Mouse (Mus musculus) 3T3-L1 (cell line): Measurements from ENCODE around the gene Tbck.
A peak's percentile ranks its signal among the peaks of the same experiment; 100 is the strongest.

Experiments used
- DNase-seq: peaks from one replicate; pipeline ENCODE4 v3.0.0-alpha.2; 2015; ENCODE audit warnings: low read depth, low spot score

The Tbck gene

DNA sequence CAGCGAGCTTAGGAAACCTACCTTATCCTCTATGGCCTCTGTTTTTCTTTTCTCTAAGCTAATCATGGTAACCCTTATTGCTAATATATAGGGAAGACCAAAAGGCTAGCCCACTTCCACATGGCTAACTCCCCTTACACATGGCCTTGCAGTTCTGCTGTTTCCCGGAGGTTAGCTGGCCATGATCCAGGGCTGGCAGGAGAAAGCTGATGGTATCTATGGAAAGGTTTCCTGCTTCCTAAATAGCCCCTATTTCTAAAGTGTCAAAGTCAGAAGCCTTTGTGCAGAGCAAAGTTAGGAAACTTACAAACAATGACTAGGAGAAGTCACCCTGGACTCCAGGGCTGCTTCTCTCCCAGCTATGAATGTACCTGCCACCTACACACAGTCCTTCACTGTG, 184.9 kb downstream of the Tbck start:
- DNase-seq: no peak

DNA sequence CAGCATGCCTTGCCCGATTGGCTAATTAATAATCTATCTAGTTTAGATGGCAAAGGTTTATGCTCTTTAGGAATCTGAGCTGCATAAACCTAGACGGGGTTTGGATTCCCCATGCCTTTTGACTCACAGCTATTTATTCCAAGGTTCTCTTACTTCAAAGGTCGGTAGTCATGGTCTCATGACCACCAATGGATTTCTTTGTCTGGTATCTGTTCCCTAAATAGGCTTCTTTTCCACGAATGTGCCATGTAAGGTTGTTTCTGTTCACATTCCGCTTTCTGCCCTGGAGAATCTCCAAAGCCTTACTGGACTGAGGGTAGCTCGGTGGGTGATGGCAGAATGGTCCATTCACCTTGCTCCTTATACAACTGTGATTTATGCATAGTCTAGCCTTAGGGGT, 186.1 kb downstream of the Tbck start:
- no peak for DNase-seq

DNA sequence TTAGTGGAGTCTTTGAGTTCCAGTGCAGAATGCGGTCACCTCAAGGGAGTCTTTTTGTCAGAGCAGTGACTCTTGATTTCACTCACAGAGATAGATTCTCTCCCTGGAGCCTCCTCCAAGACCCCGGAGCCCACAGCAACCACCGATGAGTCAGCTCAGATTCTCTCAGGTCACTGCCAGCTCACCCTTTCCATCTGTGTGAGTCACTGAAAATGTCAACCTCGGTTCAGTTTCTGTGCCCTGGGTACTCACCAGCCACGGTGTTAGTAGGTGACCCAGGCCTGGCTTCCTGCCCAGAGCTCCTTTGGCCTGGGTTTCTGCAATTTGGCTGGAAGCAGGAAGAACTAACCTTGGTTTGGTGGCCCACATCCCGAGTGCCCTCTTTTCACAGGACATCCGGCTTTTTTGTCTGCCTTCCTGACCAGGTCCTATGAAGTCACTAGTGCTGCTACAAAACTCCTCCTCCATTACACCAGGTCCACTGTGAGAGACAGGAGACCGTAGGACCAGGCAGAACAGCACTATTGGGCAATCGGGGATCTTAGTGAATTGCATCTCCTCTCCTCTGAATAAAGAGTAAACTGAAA, 187.5 kb downstream of the Tbck start:
- DNase-seq: peak; percentile 97

DNA sequence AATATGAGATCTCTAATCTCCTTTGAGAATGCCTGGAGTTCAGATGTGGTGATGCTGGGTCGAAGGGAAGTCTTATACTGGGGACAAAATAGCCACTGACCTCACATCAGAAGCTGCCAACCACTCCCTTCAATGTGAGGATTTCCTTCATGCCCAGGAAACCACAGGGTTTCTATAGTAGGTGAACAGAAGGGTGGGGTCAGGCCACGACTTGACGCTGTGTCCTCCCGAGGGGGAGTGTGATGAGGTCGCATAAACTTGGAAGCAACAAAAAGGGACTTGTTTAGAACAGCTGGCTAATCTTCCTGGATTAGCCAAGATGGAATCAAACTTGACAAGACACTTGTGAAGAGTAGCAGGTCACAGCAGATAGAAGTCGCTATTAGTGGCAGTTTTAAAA, 189.3 kb downstream of the Tbck start:
- DNase-seq: peak; percentile 50

DNA sequence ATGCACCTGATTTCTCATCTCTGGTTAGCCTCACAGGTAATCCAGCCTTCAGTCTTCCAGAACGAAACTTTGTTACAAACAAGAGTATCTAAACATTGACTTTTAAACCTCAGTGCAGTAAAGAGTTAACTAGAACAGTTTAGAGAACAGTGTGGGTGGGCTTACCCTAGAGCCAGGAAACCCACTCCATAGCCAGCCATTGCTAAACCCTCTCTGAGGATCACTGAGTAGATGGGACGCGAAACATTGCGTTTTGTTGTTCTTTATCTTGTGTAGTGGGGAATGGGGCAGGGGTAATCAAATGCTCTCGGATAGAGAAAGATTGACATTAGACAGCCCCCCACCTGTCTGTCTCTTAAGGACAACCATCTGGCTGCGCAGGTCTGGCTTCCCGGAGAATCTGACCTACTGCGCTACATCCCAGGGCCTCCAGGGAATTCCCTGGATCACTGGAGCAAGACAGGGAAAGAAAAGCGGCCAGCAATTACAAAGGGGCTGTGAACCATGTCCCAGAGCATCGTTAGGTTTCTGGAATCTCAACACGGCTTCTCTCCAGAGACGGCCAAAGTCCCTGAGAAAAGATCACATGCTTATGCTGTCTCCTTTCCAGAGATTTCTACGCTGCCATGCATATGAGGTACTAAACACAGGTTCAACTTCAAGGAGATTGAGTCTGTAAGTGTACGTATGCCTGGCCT, 192.2 kb downstream of the Tbck start:
- no peak for DNase-seq

DNA sequence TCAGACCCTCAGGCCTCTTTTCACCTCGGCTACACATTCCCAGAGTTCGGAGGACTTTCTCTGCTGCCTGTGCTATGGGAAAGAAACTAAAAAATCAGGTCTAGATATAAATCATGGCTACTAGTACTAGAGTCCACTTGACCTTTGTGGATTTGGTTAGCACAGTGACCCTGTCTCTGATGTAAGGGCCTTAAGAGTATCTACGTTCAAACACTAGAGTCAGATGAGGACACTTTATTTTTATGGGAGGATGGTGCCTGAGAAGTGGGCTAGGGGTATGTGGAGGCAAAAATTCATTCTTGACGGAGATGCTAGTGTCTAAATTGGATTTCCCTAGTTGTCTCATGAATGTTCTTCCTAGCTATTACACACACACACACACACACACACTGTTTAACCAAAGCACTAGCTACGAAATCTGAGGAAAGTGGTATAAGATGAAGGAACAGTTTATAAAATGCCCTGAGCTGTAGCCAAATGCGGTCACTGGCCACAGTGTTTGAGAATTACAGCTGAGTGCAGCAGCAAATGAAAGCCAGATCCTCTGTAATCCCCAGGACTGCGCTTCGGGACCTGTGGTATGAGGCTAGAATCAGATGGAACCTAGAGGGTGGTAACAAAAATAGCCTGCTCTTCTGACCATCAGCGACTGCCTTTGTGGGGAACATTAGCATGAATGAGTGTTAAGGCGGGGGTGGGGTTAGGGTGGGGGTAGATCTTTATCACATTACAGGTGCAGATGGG, 193.2 kb downstream of the Tbck start:
- no peak for DNase-seq

DNA sequence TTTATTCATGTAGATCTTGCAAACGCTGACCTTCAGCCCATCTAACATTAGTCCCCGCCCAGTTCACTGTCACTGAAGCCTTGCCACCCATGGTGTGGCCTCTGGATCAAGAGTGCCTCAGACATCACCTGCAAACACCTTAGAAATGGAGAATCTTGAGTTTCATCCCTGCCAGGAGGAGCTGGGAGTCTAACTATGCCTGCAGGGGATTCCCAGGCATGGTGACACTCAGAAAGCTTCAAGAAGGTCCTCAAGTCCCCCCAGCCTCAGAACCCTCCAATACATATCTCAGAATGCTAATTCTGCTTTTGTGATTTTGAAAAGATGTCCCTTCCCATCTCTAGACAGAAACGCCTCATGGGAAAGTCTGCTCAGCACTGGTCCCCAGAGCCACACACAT, 196.4 kb downstream of the Tbck start:
- DNase-seq: no peak

DNA sequence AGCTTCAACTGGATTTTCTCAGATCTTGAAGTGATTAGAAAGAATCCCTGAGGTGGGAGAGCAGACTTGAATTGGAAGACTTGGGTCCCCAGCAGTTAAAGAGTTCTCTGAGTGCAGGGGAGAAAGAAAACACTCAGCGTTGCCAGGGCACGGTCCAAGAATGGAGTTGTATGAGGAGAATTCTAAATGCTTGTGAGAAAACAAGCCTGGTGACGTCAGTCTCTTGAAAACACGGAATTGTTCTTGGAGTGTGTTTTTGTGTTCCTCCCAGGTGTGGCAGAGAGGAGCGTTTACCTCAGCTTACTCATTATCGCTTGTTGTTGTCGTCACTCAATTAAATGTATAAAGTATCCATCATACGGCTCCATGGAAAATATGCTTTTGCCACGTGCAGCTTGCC, 196.9 kb downstream of the Tbck start:
- DNase-seq: no peak

DNA sequence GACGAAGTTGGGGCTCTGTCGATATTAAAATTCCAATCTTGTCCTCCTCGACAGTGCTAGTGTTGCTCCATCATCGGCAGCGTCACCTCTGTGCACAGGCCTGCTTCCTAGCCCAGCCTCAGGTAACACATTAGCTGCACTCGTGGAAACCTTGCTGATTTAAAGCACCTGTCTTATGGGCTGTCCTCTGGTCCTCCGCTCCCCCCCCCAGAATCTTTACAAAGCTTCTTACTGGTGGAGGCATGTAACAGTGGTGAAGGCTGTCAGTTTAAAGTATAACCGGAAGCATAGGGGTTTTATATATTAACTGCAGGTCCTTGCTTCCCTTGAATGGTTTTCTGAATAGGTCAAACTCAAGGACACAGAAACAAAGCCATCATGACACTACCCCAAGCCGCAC, 199.3 kb downstream of the Tbck start:
- DNase-seq: no peak

DNA sequence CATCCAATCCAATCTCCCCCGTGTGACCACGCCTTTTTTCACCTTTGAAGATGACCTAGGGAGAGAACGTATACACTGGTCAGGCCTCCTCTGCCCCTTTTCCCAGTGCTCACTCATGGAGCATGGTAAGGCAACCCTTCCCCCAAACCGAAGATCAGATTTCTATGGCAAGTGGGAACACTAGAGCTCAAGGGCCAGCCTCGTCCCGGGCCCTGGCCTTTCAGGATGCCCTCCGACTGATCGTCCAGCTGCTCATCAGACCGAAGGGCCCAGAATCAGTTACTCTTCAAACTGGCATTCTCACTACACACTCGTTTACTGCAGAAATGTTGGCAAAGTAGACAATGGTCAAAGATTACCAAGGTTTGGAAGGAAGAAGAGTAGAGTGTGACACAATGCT, 200.5 kb downstream of the Tbck start:
- no peak for DNase-seq

DNA sequence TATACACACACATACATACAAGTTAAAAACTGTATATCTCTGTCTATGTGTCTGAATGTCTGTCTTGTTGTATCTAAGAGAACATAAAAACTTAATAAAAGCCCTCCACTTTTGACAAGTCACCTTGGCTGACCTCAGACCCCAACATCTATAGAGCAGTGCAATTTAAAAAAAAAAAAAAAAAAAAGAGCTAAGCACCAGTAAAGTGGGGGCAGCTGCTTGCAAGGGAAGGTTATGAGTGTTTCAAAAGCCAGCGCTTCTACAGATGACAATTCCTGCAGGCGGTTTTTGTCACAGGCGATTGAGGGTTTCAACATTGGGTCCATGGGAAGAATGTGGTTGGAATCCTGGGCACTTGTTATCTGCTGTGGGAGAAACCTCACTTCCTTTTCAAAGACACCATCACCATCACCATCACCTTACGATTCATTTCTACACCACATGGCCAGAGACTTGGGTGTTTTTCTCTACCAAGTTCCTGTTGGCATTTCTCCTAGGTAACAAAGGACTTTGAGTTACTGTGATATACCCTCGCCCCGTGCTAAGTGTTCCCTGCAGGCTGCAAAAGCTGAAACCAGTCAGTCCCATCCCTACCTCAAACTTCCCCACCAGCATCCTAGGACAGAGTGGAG, 202.6 kb downstream of the Tbck start:
- no peak for DNase-seq

DNA sequence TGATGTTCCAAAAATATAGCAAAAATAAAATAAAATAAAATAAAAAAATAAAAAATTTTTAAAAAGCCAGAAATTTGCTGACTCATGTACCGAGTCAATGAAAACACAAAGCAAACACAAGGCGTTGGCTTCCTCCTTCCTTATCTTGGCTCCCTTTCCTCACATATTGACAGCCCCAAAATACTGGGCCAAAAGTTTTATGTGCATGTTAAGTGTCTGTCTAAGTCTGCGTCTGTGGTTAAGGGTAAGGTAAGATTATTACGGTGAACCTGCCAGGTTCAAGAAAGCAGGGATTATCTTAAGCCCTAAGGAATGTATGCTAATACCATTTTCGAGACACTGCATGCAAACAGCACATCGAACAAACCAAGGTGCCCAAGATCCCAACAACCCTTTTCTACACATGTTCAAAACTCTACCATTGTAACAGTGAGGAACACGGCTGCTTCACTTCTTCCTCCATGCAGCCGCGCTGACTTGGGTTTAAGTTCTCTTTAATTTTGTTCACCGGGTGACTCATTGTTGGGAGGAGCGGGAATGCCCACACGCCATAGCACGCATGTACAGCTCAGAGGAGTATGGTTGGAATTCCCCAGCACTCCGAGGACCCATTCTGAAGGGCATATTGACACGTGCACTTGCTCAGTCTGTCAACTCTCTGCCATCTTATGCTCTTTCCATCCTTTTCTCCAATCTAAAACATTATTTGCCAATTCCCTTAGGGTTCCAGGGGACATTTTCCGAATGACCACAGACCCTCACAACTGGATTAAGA, 203.3 kb downstream of the Tbck start:
- no peak for DNase-seq
